Mouse (Mus musculus): ENCODE data around the gene Ufsp1.

DNA sequence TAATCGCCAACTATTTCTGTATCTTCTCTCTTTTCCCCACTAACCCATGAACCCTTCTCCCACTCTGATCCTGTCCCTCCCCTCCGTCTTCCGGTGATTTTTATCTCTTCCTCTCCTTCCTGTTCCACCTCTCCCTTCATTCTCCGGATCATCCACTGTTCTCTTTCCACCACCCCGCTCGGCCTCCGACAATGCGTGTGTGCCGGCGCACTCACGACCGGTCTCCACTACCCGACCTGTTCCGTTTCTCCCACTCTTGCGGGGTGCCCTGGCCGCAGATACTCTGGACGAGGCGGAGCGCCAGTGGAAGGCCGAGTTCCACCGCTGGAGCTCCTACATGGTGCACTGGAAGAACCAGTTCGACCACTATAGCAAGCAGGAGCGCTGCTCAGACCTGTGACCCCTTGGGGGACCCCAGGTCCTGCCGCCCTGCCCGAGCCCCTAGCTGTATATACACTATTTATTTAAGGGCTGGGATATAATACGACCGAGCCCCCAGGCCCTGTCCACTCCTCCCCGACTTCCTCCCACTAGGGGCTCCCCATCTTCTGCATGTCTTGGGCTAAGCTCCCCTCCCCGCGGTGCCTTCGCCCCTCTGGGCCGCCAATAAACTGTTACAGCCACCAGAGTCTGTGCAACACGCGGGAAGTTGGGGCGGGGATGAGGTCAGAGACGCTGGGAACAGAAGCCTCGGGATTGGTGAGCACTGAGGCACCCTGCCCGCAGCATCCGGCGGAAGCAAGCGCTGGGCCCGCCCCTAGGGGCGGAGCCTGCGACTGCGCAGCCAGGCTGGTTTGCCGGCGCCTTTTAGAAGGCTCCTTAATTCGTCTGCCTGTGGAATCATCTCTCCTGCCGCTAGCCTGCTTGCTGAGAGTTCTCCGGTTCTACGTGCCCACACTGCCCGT, at the start of gene Ufsp1:
- TF ChIP-seq RAD21 (IDR thresholded peaks at IDR 0.05; ENCODE audit: low read depth, low read length): no peak
- peak; percentile 62 for TF ChIP-seq TCF12 (IDR thresholded peaks at IDR 0.05; ENCODE audit: low read depth, low read length)
- peak; percentile 87 for TF ChIP-seq HCFC1 (IDR thresholded peaks at IDR 0.05; ENCODE audit: low read depth, low read length)
- no peak for TF ChIP-seq TAL1 (IDR thresholded peaks at IDR 0.05; ENCODE audit: low read length)
- TF ChIP-seq POLR2A (IDR thresholded peaks at IDR 0.05; ENCODE audit: control insufficient read depth in 1 of 2, insufficient read depth in 1 of 2, low read depth in 1 of 2, low read length in 2 of 2, poor library complexity in 1 of 2): peak; percentile 83 to 85
- peak; percentile 63 for TF ChIP-seq MXI1 (IDR thresholded peaks at IDR 0.05; ENCODE audit: low read depth, low read length)
- peak; percentile 2 to 26; a peak in 3 of 4 replicates for TF ChIP-seq EP300 (IDR thresholded peaks at IDR 0.05; ENCODE audit: low read depth in 1 of 2, low read length in 2 of 2)
- no peak for TF ChIP-seq ZC3H11A (IDR thresholded peaks at IDR 0.05; ENCODE audit: low read depth, low read length)
- no peak for TF ChIP-seq USF1 (IDR thresholded peaks at IDR 0.05; ENCODE audit: low read depth, low read length)
- TF ChIP-seq UBTF (IDR thresholded peaks at IDR 0.05; ENCODE audit: borderline replicate concordance, insufficient read depth, low read depth, low read length): no peak
- no peak for TF ChIP-seq CTCF (IDR thresholded peaks at IDR 0.05 in 2 of 3, conservative IDR thresholded peaks at IDR 0.05 in 1 of 3; ENCODE audit: control insufficient read depth in 1 of 3, insufficient read depth in 1 of 3, low read depth in 2 of 3, low read length in 3 of 3, poor library complexity in 1 of 3, severe bottlenecking in 1 of 3)

Data from MEL (cell line).